Mouse (Mus musculus): Measurements from ENCODE around the gene Trim24. TPM values are rescaled to one million over a fixed set of nuclear protein-coding genes. Genes with fewer than 3 reads are reported as not detected.
"Not testable (repeated sequence)": the region's sequence is repeated elsewhere in the genome, so short reads cannot be mapped to it uniquely, and the experiment has no call there.

The Trim24 gene
- polyA plus RNA-seq, 1 experiment from 2014 or later: 6.0 TPM

DNA sequence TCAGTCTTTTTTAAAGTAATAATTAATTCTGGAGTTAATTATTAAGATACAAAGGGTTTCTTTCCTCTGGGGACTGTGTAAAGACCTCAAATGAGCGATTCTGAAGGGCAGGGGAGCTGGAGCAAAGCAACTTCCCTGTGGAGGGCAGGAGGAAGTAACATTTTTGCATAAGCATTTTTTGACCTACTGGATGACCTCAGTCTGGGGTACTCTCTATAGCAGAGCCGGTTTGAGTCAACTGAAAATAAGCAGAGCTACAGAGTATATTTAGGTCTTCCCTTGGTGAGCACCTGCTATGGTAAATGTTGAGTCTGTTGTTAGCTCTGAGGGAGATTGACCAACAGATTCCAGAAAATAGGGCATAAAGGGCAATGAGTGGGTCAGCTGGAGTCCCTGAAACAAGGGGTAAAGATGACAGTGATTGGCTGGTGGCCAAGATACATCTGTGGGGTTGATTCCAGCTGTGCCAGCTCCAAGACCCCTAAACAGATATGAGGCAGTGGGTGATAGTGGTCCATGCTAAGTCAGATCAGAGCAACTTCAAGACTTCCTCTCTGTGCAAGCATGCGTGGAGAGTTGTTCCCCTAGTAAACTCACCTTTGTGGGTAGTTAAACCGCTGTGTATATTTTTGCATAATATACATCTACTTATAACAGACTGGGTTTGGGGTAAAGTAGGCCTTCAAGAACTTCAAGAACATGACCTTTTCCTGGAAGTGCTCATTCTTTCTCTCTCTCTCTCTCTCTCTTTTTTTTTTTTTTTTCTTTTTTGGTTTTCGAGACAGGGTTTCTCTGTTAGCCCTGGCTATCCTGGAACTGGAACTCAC lies 27.6 kb upstream of the Trim24 start:
- ATAC-seq: no peak
- no peak overlapping the region for H3K9ac ChIP-seq (ENCODE audit: low read depth, low read length)
- no peak overlapping the region for H3K4me2 ChIP-seq (ENCODE audit: low read depth, low read length)
- H3K9me3 ChIP-seq (ENCODE audit: control insufficient read depth, low read length): no peaks in the 10 kb centered on the region
- H3K27ac ChIP-seq (ENCODE audit: low read length): no peak overlapping the region
- no peaks in the 10 kb centered on the region for H3K4me1 ChIP-seq (ENCODE audit: control insufficient read depth, insufficient read depth, low read length)
- WGBS: 75% methylated on average over 5 of the region's 5 CpGs
- H3K36me3 ChIP-seq (ENCODE audit: control insufficient read depth, insufficient read depth, low read length): no peaks in the 10 kb centered on the region
- no peaks in the 10 kb centered on the region for H3K27me3 ChIP-seq (replicated peaks; ENCODE audit: control insufficient read depth, insufficient read depth, low read length)
- no peak overlapping the region for H3K4me3 ChIP-seq (ENCODE audit: low read length)

GRCm38 (mm10) chr6:37843647-37844273 lies 26.9 kb upstream of the Trim24 start:
- H3K9me3 ChIP-seq (ENCODE audit: control insufficient read depth, low read length): 0 out of 2 replicates have a peak, but pooled peaks cover 4% of the 10 kb centered on the region
- H3K4me2 ChIP-seq (ENCODE audit: low read depth, low read length): no peak overlapping the region
- H3K4me3 ChIP-seq (ENCODE audit: low read length): no peak overlapping the region
- 92% methylated on average over 8 of the region's 8 CpGs for WGBS
- no peaks in the 10 kb centered on the region for H3K4me1 ChIP-seq (ENCODE audit: control insufficient read depth, insufficient read depth, low read length)
- H3K9ac ChIP-seq (ENCODE audit: low read depth, low read length): no peak overlapping the region
- H3K27ac ChIP-seq (ENCODE audit: low read length): no peak overlapping the region
- H3K36me3 ChIP-seq (ENCODE audit: control insufficient read depth, insufficient read depth, low read length): no peaks in the 10 kb centered on the region
- no peak for ATAC-seq
- no peaks in the 10 kb centered on the region for H3K27me3 ChIP-seq (replicated peaks; ENCODE audit: control insufficient read depth, insufficient read depth, low read length)

GRCm38 (mm10) chr6:37844947-37845346 lies 25.7 kb upstream of the Trim24 start:
- not testable (repeated sequence) for H3K9ac ChIP-seq (ENCODE audit: low read depth, low read length); H3K36me3 ChIP-seq (ENCODE audit: control insufficient read depth, insufficient read depth, low read length); H3K9me3 ChIP-seq (ENCODE audit: control insufficient read depth, low read length); H3K27ac ChIP-seq (ENCODE audit: low read length); H3K27me3 ChIP-seq (replicated peaks; ENCODE audit: control insufficient read depth, insufficient read depth, low read length); H3K4me3 ChIP-seq (ENCODE audit: low read length); H3K4me2 ChIP-seq (ENCODE audit: low read depth, low read length); ATAC-seq; H3K4me1 ChIP-seq (ENCODE audit: control insufficient read depth, insufficient read depth, low read length)
- 59% methylated on average over 6 of the region's 6 CpGs for WGBS

DNA sequence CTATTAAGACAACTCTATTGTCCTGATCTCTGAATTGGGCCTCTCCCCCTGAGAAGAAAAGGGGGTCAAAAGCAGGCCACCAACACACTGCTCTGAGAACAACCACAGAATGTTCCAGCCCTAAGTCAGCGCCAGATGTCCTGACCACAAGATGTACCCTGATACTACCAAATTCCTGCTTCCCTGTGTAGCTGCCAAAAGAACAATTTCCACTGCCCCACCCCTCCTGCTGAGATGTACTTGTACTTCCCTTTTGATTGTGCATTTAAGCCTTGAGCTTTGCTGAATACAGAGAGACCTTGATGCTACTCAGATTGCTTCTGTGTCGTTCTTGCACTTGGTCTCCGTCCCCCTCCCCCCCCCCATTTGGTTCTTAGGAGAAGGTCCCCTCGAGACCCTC lies 23.1 kb upstream of the Trim24 start:
- not testable (repeated sequence) for ATAC-seq; H3K9me3 ChIP-seq (ENCODE audit: control insufficient read depth, low read length); H3K36me3 ChIP-seq (ENCODE audit: control insufficient read depth, insufficient read depth, low read length); H3K27me3 ChIP-seq (replicated peaks; ENCODE audit: control insufficient read depth, insufficient read depth, low read length); H3K4me1 ChIP-seq (ENCODE audit: control insufficient read depth, insufficient read depth, low read length); H3K4me2 ChIP-seq (ENCODE audit: low read depth, low read length); H3K9ac ChIP-seq (ENCODE audit: low read depth, low read length); H3K4me3 ChIP-seq (ENCODE audit: low read length); H3K27ac ChIP-seq (ENCODE audit: low read length)
- WGBS: 94% methylated on average over 4 of the region's 4 CpGs

- 84% methylated on average over 2 of the region's 2 CpGs for WGBS
- Histone ChIP-seq H3K9me3 (ENCODE audit: control insufficient read depth, low read length) (0 out of 2 replicates have a peak, but pooled peaks cover 4% of the 10 kb centered on the region), H3K27ac (ENCODE audit: low read length) (no peak overlapping the region), H3K27me3 (replicated peaks; ENCODE audit: control insufficient read depth, insufficient read depth, low read length) (no peaks in the 10 kb centered on the region), H3K4me1 (ENCODE audit: control insufficient read depth, insufficient read depth, low read length) (no peaks in the 10 kb centered on the region), H3K9ac (ENCODE audit: low read depth, low read length) (no peak overlapping the region), H3K36me3 (ENCODE audit: control insufficient read depth, insufficient read depth, low read length) (no peaks in the 10 kb centered on the region), H3K4me2 (ENCODE audit: low read depth, low read length) (no peak overlapping the region), H3K4me3 (ENCODE audit: low read length) (no peak overlapping the region)
- ATAC-seq: no peak
Measured at GRCm38 (mm10) chr6:37851352-37851751, 19.3 kb upstream of the Trim24 start.

GRCm38 (mm10) chr6:37853289-37853688 lies 17.3 kb upstream of the Trim24 start:
- Histone ChIP-seq H3K9me3 (ENCODE audit: control insufficient read depth, low read length) (0 out of 2 replicates have a peak, but pooled peaks cover 3% of the 10 kb centered on the region), H3K4me3 (ENCODE audit: low read length) (no peak overlapping the region), H3K27me3 (replicated peaks; ENCODE audit: control insufficient read depth, insufficient read depth, low read length) (no peaks in the 10 kb centered on the region), H3K4me1 (ENCODE audit: control insufficient read depth, insufficient read depth, low read length) (no peaks in the 10 kb centered on the region), H3K27ac (ENCODE audit: low read length) (no peak overlapping the region), H3K9ac (ENCODE audit: low read depth, low read length) (no peak overlapping the region), H3K36me3 (ENCODE audit: control insufficient read depth, insufficient read depth, low read length) (no peaks in the 10 kb centered on the region), H3K4me2 (ENCODE audit: low read depth, low read length) (no peak overlapping the region)
- WGBS: 91% methylated on average over 2 of the region's 2 CpGs
- ATAC-seq: no peak

- Histone ChIP-seq H3K4me3 (ENCODE audit: low read length) (no peak overlapping the region), H3K9ac (ENCODE audit: low read depth, low read length) (no peak overlapping the region), H3K4me2 (ENCODE audit: low read depth, low read length) (no peak overlapping the region), H3K27ac (ENCODE audit: low read length) (no peak overlapping the region), H3K4me1 (ENCODE audit: control insufficient read depth, insufficient read depth, low read length) (no peaks in the 10 kb centered on the region), H3K36me3 (ENCODE audit: control insufficient read depth, insufficient read depth, low read length) (no peaks in the 10 kb centered on the region), H3K27me3 (replicated peaks; ENCODE audit: control insufficient read depth, insufficient read depth, low read length) (no peaks in the 10 kb centered on the region), H3K9me3 (ENCODE audit: control insufficient read depth, low read length) (no peaks in the 10 kb centered on the region)
- WGBS: 87% methylated on average over 2 of the region's 2 CpGs
- ATAC-seq: no peak
Measured at GRCm38 (mm10) chr6:37855384-37855783, 15.2 kb upstream of the Trim24 start.

DNA sequence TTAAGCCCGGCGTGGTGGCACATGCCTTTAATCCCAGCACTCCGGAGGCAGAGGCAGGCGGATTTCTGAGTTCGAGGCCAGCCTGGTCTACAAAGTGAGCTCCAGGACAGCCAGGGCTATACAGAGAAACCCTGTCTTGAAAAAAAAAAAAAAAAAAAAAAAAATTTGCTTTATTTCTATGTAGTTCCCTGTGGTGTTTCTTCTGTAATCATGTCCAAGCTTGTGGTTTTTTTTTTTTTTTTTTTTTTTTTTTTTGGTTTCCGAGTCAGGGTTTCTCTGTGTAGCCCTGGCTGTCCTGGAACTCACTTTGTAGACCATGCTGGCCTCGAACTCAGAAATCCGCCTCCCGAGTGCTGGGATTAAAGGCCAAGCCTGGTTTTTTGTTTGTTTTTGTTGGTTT lies 14.3 kb upstream of the Trim24 start:
- not testable (repeated sequence) for H3K4me1 ChIP-seq (ENCODE audit: control insufficient read depth, insufficient read depth, low read length); H3K4me2 ChIP-seq (ENCODE audit: low read depth, low read length); ATAC-seq; H3K9ac ChIP-seq (ENCODE audit: low read depth, low read length); H3K27me3 ChIP-seq (replicated peaks; ENCODE audit: control insufficient read depth, insufficient read depth, low read length); H3K4me3 ChIP-seq (ENCODE audit: low read length); H3K9me3 ChIP-seq (ENCODE audit: control insufficient read depth, low read length); H3K36me3 ChIP-seq (ENCODE audit: control insufficient read depth, insufficient read depth, low read length); H3K27ac ChIP-seq (ENCODE audit: low read length)
- WGBS: 96% methylated on average over 9 of the region's 9 CpGs

GRCm38 (mm10) chr6:37857196-37857874 lies 13.3 kb upstream of the Trim24 start:
- no peak overlapping the region for H3K9ac ChIP-seq (ENCODE audit: low read depth, low read length)
- H3K4me3 ChIP-seq (ENCODE audit: low read length): no peak overlapping the region
- H3K9me3 ChIP-seq (ENCODE audit: control insufficient read depth, low read length): no peaks in the 10 kb centered on the region
- H3K27me3 ChIP-seq (replicated peaks; ENCODE audit: control insufficient read depth, insufficient read depth, low read length): no peaks in the 10 kb centered on the region
- no peak overlapping the region for H3K4me2 ChIP-seq (ENCODE audit: low read depth, low read length)
- H3K27ac ChIP-seq (ENCODE audit: low read length): no peak overlapping the region
- no peaks in the 10 kb centered on the region for H3K4me1 ChIP-seq (ENCODE audit: control insufficient read depth, insufficient read depth, low read length)
- ATAC-seq: no peak
- WGBS: 51% methylated on average over 4 of the region's 4 CpGs
- H3K36me3 ChIP-seq (ENCODE audit: control insufficient read depth, insufficient read depth, low read length): no peaks in the 10 kb centered on the region
